Mouse (Mus musculus) ES-E14 (cell line): ENCODE measurements around the gene Slco6c1. TPM values are rescaled to one million over a fixed set of nuclear protein-coding genes. Genes with fewer than 3 reads are reported as not detected.

Experiments used
- DNase-seq: peaks from one replicate; pipeline ENCODE4 v3.0.0-alpha.2; 2013; ENCODE audit warnings: low read depth, low spot score
- H3K27ac ChIP-seq: 2 replicates; pipeline ENCODE4 v1.5.1; 2012; ENCODE audit warnings: low read depth, mild to moderate bottlenecking, low read length, moderate library complexity, mixed read lengths; ENCODE audit not compliant: poor library complexity, insufficient read depth, severe bottlenecking
- H3K36me3 ChIP-seq: 2 replicates; pipeline ENCODE4 v1.6.1; 2012; ENCODE audit warnings: mild to moderate bottlenecking, low read length, moderate library complexity, mixed read lengths; ENCODE audit not compliant: control insufficient read depth, poor library complexity, insufficient read depth, severe bottlenecking
- H3K4me1 ChIP-seq, 2 experiments: fragments of 150-350 bp in 1 of 2; sonication (generic) in 1 of 2; 2 replicates each; pipeline ENCODE4 v1.6.1; 2012; ENCODE audit warnings: low read length in 2 of 2, mild to moderate bottlenecking in 1 of 2, mixed read lengths in 1 of 2; ENCODE audit not compliant: control insufficient read depth in 2 of 2, insufficient read depth in 2 of 2, poor library complexity in 1 of 2
- H3K4me3 ChIP-seq, 2 experiments: fragments of 150-350 bp in 1 of 2; sonication (generic) in 1 of 2; 2 replicates each; pipeline ENCODE4 v1.5.1; 2012; ENCODE audit warnings: low read length in 2 of 2, low read depth in 1 of 2, mild to moderate bottlenecking in 1 of 2, mixed read lengths in 1 of 2; ENCODE audit not compliant: insufficient read depth in 1 of 2, poor library complexity in 1 of 2, severe bottlenecking in 1 of 2
- H3K9ac ChIP-seq: 2 replicates; pipeline ENCODE4 v1.6.1; 2012; ENCODE audit warnings: low read depth, mild to moderate bottlenecking, low read length, mixed read lengths; ENCODE audit not compliant: poor library complexity, insufficient read depth, severe bottlenecking
- H3K9me3 ChIP-seq: fragments of 150-350 bp; sonication (generic); 2 replicates; pipeline ENCODE4 v1.6.1; 2012; ENCODE audit warnings: low read depth, mild to moderate bottlenecking, low read length; ENCODE audit not compliant: control insufficient read depth, insufficient read depth
- CHD2 ChIP-seq: IDR thresholded peaks from 2 replicates; pipeline ENCODE4 v1.6.1; 2014; ENCODE audit warnings: mild to moderate bottlenecking, low read depth, low read length, inconsistent platforms
- HCFC1 ChIP-seq: IDR thresholded peaks from 2 replicates; pipeline ENCODE4 v1.6.1; 2012; ENCODE audit warnings: low read length, inconsistent platforms, borderline replicate concordance; ENCODE audit not compliant: insufficient read depth
- MAFK ChIP-seq: IDR thresholded peaks from 2 replicates; pipeline ENCODE4 v1.6.1; 2014; ENCODE audit warnings: mild to moderate bottlenecking, low read depth, low read length, inconsistent platforms; ENCODE audit not compliant: insufficient read depth
- ZC3H11A ChIP-seq: IDR thresholded peaks from 2 replicates; pipeline ENCODE4 v1.6.1; 2012; ENCODE audit warnings: low read depth, mild to moderate bottlenecking, inconsistent platforms, low read length, borderline replicate concordance
- ZNF384 ChIP-seq: IDR thresholded peaks from 2 replicates; pipeline ENCODE4 v1.6.1; 2012; ENCODE audit warnings: low read depth, low read length, inconsistent platforms
- in situ Hi-C, 2 experiments: fragments of 600-800 bp; cut with MboI; formaldehyde crosslinking; loops; one replicate each; pipeline ENCODE4 v1.15.1; 2025; ENCODE audit warnings: low sequenced_read_pairs in 2 of 2, inconsistent platforms in 1 of 2; ENCODE audit not compliant: unreplicated experiment in 2 of 2
- total RNA-seq: library from RNA; depleted of rRNA; stranded (reverse); fragments of 300-350 nt; gene quantifications from 2 replicates; pipeline ENCODE4 v1.2.3, GENCODE M21; 2012; rRNA removed

Gene Slco6c1
- not detected in 2 replicates for total RNA-seq

DNA sequence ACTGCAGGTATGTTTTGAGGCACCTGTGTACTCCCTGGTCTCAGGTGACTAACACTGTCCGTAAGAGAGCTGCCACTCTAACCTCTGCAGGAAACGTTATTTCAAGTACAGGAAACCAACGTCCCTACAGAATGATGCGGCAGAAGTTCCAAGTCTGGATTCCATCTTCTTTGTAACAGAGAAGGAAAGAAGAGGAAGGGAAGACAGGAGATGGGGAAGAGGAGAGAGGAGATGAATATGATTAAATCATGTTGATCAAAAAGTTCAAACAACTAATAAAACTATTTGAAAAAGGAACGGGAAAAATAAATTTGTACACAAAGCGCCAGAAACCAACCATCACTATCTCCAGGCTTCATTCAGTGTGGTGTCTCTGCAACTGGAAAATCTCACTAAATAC lies at the start of gene Slco6c1:
Gene Slco6c1, minus strand, starts transcription at position 101 of the 400 bp plus-strand sequence.
- in situ Hi-C loops: no loop called here
- TF ChIP-seq ZC3H11A (no peak), CHD2 (no peak), HCFC1 (no peak), ZNF384 (no peak), MAFK (no peak)

GRCm38 (mm10) chr1:97038982-97039381 lies 89.1 kb downstream of the Slco6c1 start:
- H3K36me3 ChIP-seq: no peaks in the 10 kb centered on the region
- no peak overlapping the region for H3K4me3 ChIP-seq
- no peaks in the 10 kb centered on the region for H3K9me3 ChIP-seq
- no peak overlapping the region for H3K27ac ChIP-seq
- H3K4me1 ChIP-seq: no peaks in the 10 kb centered on the region
- no peak for DNase-seq
- H3K9ac ChIP-seq: no peak overlapping the region
- TF ChIP-seq ZC3H11A (no peak), CHD2 (no peak), MAFK (no peak), ZNF384 (no peak), HCFC1 (no peak)
- in situ Hi-C loops: loop anchor here in 1 of 2 experiments (25.0 kb wide), 1 partner anchor 648 kb away; no protein-coding TSS in a partner anchor

More for the DNA sequence above, at the start of gene Slco6c1:
- no peaks in the 10 kb centered on the region for H3K4me1 ChIP-seq
- no peak for DNase-seq
- H3K9me3 ChIP-seq: no peaks in the 10 kb centered on the region
- H3K4me3 ChIP-seq: no peak within 1 kb of the TSS
- no peak within 1 kb of the TSS for H3K27ac ChIP-seq
- H3K9ac ChIP-seq: no peak within 1 kb of the TSS
- H3K36me3 ChIP-seq: no peaks in the 10 kb centered on the region

DNA sequence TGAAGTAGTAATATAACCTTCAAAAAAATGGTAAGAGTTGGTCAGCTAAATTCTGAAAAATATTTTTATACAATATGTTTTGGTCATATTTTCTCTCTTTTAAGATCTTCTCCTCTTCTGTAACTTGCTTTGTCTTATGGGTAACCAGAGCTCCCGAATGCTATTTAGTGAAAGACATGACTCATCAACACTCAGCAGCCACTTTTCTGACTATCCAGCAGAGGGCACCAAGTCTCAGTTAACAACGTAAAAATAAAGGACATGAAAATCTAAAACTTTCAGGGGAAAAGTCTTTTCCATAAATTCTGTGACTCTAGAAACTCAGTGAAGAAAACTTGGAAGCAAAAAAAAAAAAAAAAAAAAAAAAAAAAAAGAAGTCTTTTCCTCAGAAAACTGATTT lies 89.6 kb downstream of the Slco6c1 start:
- Histone ChIP-seq H3K36me3 (no peaks in the 10 kb centered on the region), H3K27ac (no peak overlapping the region), H3K9ac (no peak overlapping the region), H3K4me1 (no peaks in the 10 kb centered on the region), H3K4me3 (no peak overlapping the region), H3K9me3 (no peaks in the 10 kb centered on the region)
- TF ChIP-seq ZC3H11A: peak; percentile 17; the same call in 1 of the 2 replicates
- peak; percentile 87 for TF ChIP-seq MAFK
- no peak for TF ChIP-seq ZNF384
- DNase-seq: peak; percentile 7
- in situ Hi-C loops: loop anchor here in 1 of 2 experiments (25.0 kb wide), 1 partner anchor 649 kb away; no protein-coding TSS in a partner anchor

DNA sequence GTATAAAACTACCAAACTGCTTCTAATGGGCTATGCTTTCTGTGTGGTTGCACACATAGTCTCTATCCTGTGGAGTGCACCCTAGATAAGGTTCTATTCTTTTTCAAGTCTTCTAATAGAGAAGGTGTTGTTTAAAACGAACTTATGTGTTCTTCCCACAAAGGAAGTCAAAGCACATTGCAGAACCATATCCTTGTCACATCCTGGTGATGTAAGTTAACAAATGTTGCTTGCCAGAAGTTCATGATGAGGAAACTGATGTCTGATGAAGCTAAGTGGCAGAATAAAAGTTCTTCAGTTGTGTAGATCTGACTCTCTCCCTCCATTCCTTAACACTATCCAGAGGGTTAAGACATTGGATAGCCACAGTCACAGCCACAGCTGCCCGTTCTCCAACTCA lies 90.1 kb downstream of the Slco6c1 start:
- no peak for DNase-seq
- Histone ChIP-seq H3K9me3 (no peaks in the 10 kb centered on the region), H3K4me1 (no peaks in the 10 kb centered on the region), H3K27ac (no peak overlapping the region), H3K4me3 (no peak overlapping the region), H3K36me3 (no peaks in the 10 kb centered on the region), H3K9ac (no peak overlapping the region)
- no peak for TF ChIP-seq ZC3H11A
- no peak for TF ChIP-seq CHD2
- TF ChIP-seq ZNF384: no peak
- no peak for TF ChIP-seq HCFC1
- TF ChIP-seq MAFK: no peak
- in situ Hi-C loops: loop anchor here in 1 of 2 experiments (25.0 kb wide), 1 partner anchor 649 kb away; no protein-coding TSS in a partner anchor

- Histone ChIP-seq H3K9ac (no peak overlapping the region), H3K27ac (no peak overlapping the region), H3K9me3 (no peaks in the 10 kb centered on the region), H3K36me3 (no peaks in the 10 kb centered on the region), H3K4me3 (no peak overlapping the region), H3K4me1 (no peaks in the 10 kb centered on the region)
- DNase-seq: no peak
- TF ChIP-seq CHD2 (no peak), HCFC1 (no peak), ZC3H11A (no peak), MAFK (no peak), ZNF384 (no peak)
- in situ Hi-C loops: loop anchor here in 1 of 2 experiments (25.0 kb wide), 1 partner anchor 184 kb away; no protein-coding TSS in a partner anchor
Measured at GRCm38 (mm10) chr1:97021388-97021787, 106.7 kb downstream of the Slco6c1 start.
